Mouse (Mus musculus): Measurements from ENCODE around the gene Tmem206. TPM values are rescaled to one million over a fixed set of nuclear protein-coding genes. Genes with fewer than 3 reads are reported as not detected.

Tmem206 gene
- total RNA-seq, 4 experiments from 2014 or later = 2.6 to 4.2 (median 3.0) TPM

DNA sequence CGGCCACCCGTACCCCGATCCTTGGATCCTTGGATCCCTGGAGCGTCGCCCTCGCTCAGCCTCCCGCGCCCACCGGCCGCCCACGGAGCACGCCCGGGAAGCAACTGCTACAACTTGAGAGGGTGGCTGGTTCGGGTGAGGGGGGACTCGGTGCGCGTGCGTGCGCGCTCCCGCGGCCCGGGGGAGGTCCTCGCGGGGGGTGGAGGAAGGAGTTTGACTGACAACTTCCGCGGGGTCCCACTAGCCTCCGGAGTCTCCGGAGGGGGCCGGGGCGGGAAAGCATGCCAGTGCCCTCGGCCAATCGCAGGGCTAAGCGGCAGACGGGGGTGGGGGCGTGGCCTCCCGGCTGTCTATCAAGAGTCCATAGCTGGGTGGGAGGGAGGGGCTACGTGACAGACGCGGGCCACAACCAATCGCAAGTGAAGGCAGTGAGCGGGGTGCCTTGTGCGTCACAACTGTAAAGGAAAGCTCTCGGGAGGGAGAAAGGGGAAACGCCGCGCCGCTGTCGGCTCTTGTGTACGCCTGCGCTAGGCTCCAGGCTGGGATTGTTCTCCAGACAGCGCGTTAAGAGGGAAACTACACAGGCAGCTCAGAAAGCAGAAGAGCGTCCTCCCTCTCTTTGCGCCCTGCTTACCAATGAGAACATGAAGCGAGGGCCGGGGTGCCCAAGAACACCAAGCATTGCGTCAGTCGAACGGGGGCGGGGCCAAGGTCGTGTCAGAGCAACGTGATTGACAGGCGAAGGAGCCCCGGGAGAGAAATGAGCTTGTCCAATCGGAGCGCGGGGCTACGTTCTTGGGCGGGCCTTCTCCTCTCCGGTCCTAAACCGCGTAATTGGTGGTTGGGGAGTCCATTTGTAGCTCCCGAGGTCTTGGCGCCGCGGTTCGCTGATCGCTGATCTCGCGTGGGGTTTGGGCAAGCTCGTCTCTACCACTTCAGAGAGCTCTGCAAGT, 71.5 kb downstream of the Tmem206 start:
- DNase-seq (ENCODE audit: low spot score) = peak; percentile 99

Other genes starting within 250 kb of the Tmem206 start
- under 1 TPM in 3 of 4 experiments, not detected in 1; 0.49 to 0.75 (median 0.69) TPM for gene Batf3, start 228.1 kb upstream of the Tmem206 start, total RNA-seq (2022)
- not detected for gene Fam71a, start 161.1 kb upstream of the Tmem206 start, total RNA-seq (2022)
- 10 to 100 TPM in 1 of 4 experiments, 1 to 10 TPM in 3; 3.0 to 10.3 (median 4.2) TPM for gene Atf3, start 107.9 kb upstream of the Tmem206 start, total RNA-seq (2022)
- 100 to 1,000 TPM in 3 of 4 experiments, 10 to 100 TPM in 1; 90.1 to 115 (median 111) TPM for gene Nenf, start 7.7 kb upstream of the Tmem206 start, total RNA-seq (2022)
- 10 to 100 TPM; 94.2 to 98.9 (median 97.9) TPM for gene Ppp2r5a, start 77.4 kb downstream of the Tmem206 start, total RNA-seq (2022)
- under 1 TPM; 0.06 to 0.34 (median 0.20) TPM for gene Dtl, start 249.6 kb downstream of the Tmem206 start, total RNA-seq (2022)
- gene Ints7, start 249.7 kb downstream of the Tmem206 start, total RNA-seq (2022) = 10 to 100 TPM in 3 of 4 experiments, 1 to 10 TPM in 1; 9.7 to 11.2 (median 10.8) TPM